Comparison of ENCODE assay signal across 9 mouse cellular contexts in the genomic region with DNA sequence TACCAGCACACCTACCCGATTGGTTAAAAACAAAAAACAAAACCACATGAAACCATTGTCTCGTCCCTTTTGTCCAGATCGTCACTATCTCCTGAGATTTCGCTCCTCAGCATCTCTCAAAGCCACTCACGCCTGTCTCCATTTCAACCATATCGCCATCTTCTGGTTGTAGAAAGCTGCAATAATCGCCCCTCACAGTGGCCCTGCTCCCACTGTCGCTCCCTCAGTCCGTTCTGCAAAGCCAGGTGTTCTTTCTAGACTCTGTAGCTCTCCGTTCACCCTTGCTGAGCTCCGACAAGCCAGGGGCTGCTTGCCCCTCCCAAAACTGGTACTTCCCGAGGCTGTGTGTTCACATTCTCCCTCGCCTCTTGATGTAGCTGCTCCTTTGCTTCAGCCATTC.
DNase-seq lines count a peak whose midpoint lies in the region; ATAC-seq and TF ChIP-seq lines count a peak whose summit lies in the region.
"Had no signal": no experiment of that assay in that cellular context is flagged by ENCODE, and none has a peak within 500 bp of the region (broad histone marks: within the 10 kb centered on the region; RNA-seq: fewer than 3 reads in every experiment).

No protein-coding gene starts in this region.

- H3K36me3 ChIP-seq in heart, adult 2 months (ENCODE audit: control insufficient read depth, insufficient read depth, low read length): no peaks in the 10 kb centered on the region
- no peaks in the 10 kb centered on the region for H3K36me3 ChIP-seq in heart, embryonic 11.5 days (ENCODE audit: control insufficient read depth, insufficient read depth, low read length)
- H3K36me3 ChIP-seq in limb, embryonic 10.5 days: no peaks in the 10 kb centered on the region

- intact Hi-C loops in heart, adult 2 months (cut with DNase I): loop anchor here (1.0 kb wide), 1 partner anchor 230 kb away; no protein-coding TSS in a partner anchor
- intact Hi-C loops in heart, postnatal 25 days (cut with DNase I): no loop called here

- no peak overlapping the region for H3K4me3 ChIP-seq in heart, adult 2 months
- H3K4me3 ChIP-seq in heart, embryonic 11.5 days (ENCODE audit: low read depth, low read length): peak overlapping the region; percentile 25; the same call in 1 of the 2 replicates
- H3K4me3 ChIP-seq in limb, embryonic 10.5 days: peak overlapping the region; percentile 32
- no peak overlapping the region for H3K4me3 ChIP-seq in olfactory bulb, adult 2 months (ENCODE audit: insufficient read depth, low read depth, low read length)

- no peak overlapping the region for H3K9ac ChIP-seq in heart, adult 2 months (ENCODE audit: low read depth, low read length)
- H3K9ac ChIP-seq in heart, embryonic 11.5 days (ENCODE audit: low read depth, low read length): no peak overlapping the region

- no peaks in the 10 kb centered on the region for H3K79me2 ChIP-seq in heart, adult 2 months (replicated peaks; ENCODE audit: control insufficient read depth, insufficient read depth, low read length)

- H3K4me1 ChIP-seq in heart, adult 2 months (ENCODE audit: control insufficient read depth, insufficient read depth, low read length): no peaks in the 10 kb centered on the region
- no peaks in the 10 kb centered on the region; the same call in none of the 2 replicates for H3K4me1 ChIP-seq in heart, embryonic 11.5 days (ENCODE audit: control insufficient read depth, insufficient read depth, low read length)
- H3K4me1 ChIP-seq in limb, embryonic 10.5 days: peaks cover 9% of the 10 kb centered on the region
- H3K4me1 ChIP-seq in olfactory bulb, adult 2 months (ENCODE audit: control insufficient read depth, insufficient read depth, low read length): peaks cover 3% of the 10 kb centered on the region; the same call in 1 of the 2 replicates

- TF ChIP-seq POLR2A in heart, adult 2 months (IDR thresholded peaks at IDR 0.05; ENCODE audit: insufficient read depth, low read depth, low read length): no peak
- no peak for TF ChIP-seq POLR2A in olfactory bulb, adult 2 months (IDR thresholded peaks at IDR 0.05; ENCODE audit: insufficient read depth, low read depth, low read length)

- no peaks in the 10 kb centered on the region for H3K9me3 ChIP-seq in heart, embryonic 11.5 days (replicated peaks; ENCODE audit: control insufficient read depth, low read length)
- H3K9me3 ChIP-seq in limb, embryonic 10.5 days (replicated peaks): no peaks in the 10 kb centered on the region

- DNase-seq in heart, adult 2 months: no peak
- DNase-seq in heart, postnatal 25 days (ENCODE audit: low spot score): no peak
- DNase-seq in brain, adult 2 months (ENCODE audit: low read depth, low spot score): peak; percentile 33
- peak; percentile 40 for DNase-seq in limb, embryonic 10.5 days (ENCODE audit: low spot score)
- no peak for DNase-seq in thymus, postnatal 10 days (ENCODE audit: low spot score in 2 of 2)
- no peak for DNase-seq in gastrocnemius, adult 8-10 months (ENCODE audit: low spot score in 2 of 2)

- H3K27me3 ChIP-seq in heart, adult 2 months (ENCODE audit: control insufficient read depth, insufficient read depth, low read length): no peaks in the 10 kb centered on the region
- H3K27me3 ChIP-seq in heart, embryonic 11.5 days (ENCODE audit: control insufficient read depth, insufficient read depth, low read length): peaks cover 5% of the 10 kb centered on the region
- H3K27me3 ChIP-seq in limb, embryonic 10.5 days (ENCODE audit: low read depth, poor library complexity, severe bottlenecking): peaks cover 18% of the 10 kb centered on the region; the same call in 1 of the 2 replicates

- no peak for TF ChIP-seq EP300 in heart, adult 2 months (IDR thresholded peaks at IDR 0.05; ENCODE audit: insufficient read depth, low read depth, low read length)

- WGBS in heart, adult 2 months: 20% methylated on average over 13 of the region's 13 CpGs
- WGBS in heart, embryonic 11.5 days (ENCODE audit: insufficient replicate concordance): 17% methylated on average over 13 of the region's 13 CpGs
- 30% methylated on average over 13 of the region's 13 CpGs for WGBS in limb, embryonic 10.5 days
- 41% methylated on average over 13 of the region's 13 CpGs for WGBS in olfactory bulb, adult 2 months

- peak; percentile 65 for TF ChIP-seq CTCF in heart, adult 2 months (IDR thresholded peaks at IDR 0.05)
- 0 out of 2 replicates have a peak, but pooled peaks have one; percentile 20 for TF ChIP-seq CTCF in olfactory bulb, adult 2 months (IDR thresholded peaks at IDR 0.05; ENCODE audit: insufficient read depth, low read depth, low read length)

- ATAC-seq in heart, embryonic 11.5 days (replicated peaks; ENCODE audit: insufficient number of reproducible peaks, low FRiP score, low TSS enrichment): 0 out of 2 replicates have a peak, but pooled peaks have one; percentile 51
- ATAC-seq: Patski had no signal

- no peak overlapping the region for H3K27ac ChIP-seq in heart, adult 2 months
- H3K27ac ChIP-seq in heart, embryonic 11.5 days (ENCODE audit: low read depth, low read length): no peak overlapping the region
- H3K27ac ChIP-seq in limb, embryonic 10.5 days: no peak overlapping the region
- no peak overlapping the region for H3K27ac ChIP-seq in olfactory bulb, adult 2 months (ENCODE audit: insufficient read depth, low read depth, low read length)

- H3K4me2 ChIP-seq in heart, embryonic 11.5 days: peak overlapping the region; percentile 63

Comparison
In these comparisons a context has a peak if more than half of its experiments do, and no peak if none do; other contexts are left out.
1. H3K4me3 ChIP-seq: peak in heart, embryonic 11.5 days (single experiment) and limb, embryonic 10.5 days (single experiment); none in heart, adult 2 months (single experiment) and olfactory bulb, adult 2 months (single experiment).
2. DNase-seq: peak in brain, adult 2 months (single experiment) and limb, embryonic 10.5 days (single experiment); none in heart, adult 2 months (0 of 2), heart, postnatal 25 days (single experiment), thymus, postnatal 10 days (0 of 2) and gastrocnemius, adult 8-10 months (0 of 2).